Mouse (Mus musculus): Measurements from ENCODE around the gene B230217C12Rik. TPM values are rescaled to one million over a fixed set of nuclear protein-coding genes. Genes with fewer than 3 reads are reported as not detected.

B230217C12Rik gene
- total and polyA plus RNA-seq, 2 experiments from 2014 or later, result 21.0 to 31.5 TPM

- no peak for TF ChIP-seq CTCF (IDR thresholded peaks at IDR 0.05; ENCODE audit: low read depth)
- Histone ChIP-seq H3K4me3 (ENCODE audit: low read depth, low read length) (no peak overlapping the region), H3K27me3 (ENCODE audit: insufficient read depth, low read length) (no peaks in the 10 kb centered on the region), H3K27ac (ENCODE audit: low read depth, low read length) (0 out of 2 replicates have a peak overlapping the region, but pooled peaks have one; percentile 5), H3K4me2 (ENCODE audit: low read depth) (no peak overlapping the region), H3K9me3 (ENCODE audit: low read length) (no peaks in the 10 kb centered on the region), H3K9ac (no peak overlapping the region), H3K36me3 (ENCODE audit: insufficient read depth) (peaks cover 22% of the 10 kb centered on the region), H3K4me1 (ENCODE audit: insufficient read depth) (peaks cover 58% of the 10 kb centered on the region)
- WGBS, result 45% methylated on average over 5 of the region's 5 CpGs
- no peak for ATAC-seq
- DNase-seq, result no peak
These were observed 31.9 kb upstream of the B230217C12Rik start for GRCm38 (mm10) chr11:97808621-97809234.

DNA sequence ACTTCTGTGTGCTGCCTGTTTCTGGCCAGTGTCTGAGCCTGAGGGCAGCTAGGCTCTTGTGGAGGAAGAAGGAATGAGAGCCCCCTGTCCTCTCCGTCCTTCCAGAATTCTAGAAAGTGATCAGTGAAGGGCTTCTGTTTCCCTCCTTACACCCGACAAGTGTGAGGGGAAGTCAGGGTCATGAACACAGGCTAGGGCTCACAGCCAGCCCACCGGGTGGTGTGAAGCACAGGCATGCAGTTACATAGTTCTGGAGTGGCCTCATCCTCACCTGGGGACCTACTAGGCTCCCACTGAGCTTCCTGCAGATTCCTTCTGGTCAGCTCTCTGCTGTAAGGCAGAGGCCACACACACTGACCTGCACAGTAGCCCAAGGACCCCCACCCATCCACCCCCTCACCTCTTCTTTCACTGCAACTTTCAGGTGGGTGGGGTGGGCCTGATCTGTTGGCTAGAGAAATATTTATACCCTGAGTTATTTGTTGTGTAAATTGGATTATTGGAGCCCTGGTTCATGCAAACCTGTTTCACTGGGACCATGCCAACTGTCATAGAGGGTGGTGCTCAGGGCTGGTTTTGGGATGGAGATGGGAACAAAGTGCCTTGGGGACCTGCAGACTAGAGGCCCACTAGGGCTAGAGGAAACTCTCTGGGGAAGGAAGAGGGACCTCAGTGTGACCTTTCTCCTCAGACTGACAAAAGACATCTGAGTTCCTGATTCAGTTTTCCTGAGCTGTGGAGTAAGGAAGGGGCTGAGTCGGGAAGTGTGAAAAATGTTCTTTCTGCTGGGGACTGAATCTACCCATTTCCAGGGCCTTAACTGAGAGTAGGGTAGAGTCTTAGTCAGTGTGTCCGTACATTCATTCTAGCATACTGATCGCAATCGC is 31.1 kb upstream of the B230217C12Rik start:
- no peak overlapping the region for H3K9ac ChIP-seq
- peaks cover 53% of the 10 kb centered on the region for H3K4me1 ChIP-seq (ENCODE audit: insufficient read depth)
- H3K27ac ChIP-seq (ENCODE audit: low read depth, low read length), result no peak overlapping the region
- TF ChIP-seq CTCF (IDR thresholded peaks at IDR 0.05; ENCODE audit: low read depth), result no peak
- peaks cover 25% of the 10 kb centered on the region for H3K36me3 ChIP-seq (ENCODE audit: insufficient read depth)
- H3K4me2 ChIP-seq (ENCODE audit: low read depth), result no peak overlapping the region
- no peaks in the 10 kb centered on the region for H3K9me3 ChIP-seq (ENCODE audit: low read length)
- no peak overlapping the region for H3K4me3 ChIP-seq (ENCODE audit: low read depth, low read length)
- WGBS, result 67% methylated on average over 7 of the region's 7 CpGs
- no peaks in the 10 kb centered on the region for H3K27me3 ChIP-seq (ENCODE audit: insufficient read depth, low read length)
- no peak for ATAC-seq
- DNase-seq, result no peak

DNA sequence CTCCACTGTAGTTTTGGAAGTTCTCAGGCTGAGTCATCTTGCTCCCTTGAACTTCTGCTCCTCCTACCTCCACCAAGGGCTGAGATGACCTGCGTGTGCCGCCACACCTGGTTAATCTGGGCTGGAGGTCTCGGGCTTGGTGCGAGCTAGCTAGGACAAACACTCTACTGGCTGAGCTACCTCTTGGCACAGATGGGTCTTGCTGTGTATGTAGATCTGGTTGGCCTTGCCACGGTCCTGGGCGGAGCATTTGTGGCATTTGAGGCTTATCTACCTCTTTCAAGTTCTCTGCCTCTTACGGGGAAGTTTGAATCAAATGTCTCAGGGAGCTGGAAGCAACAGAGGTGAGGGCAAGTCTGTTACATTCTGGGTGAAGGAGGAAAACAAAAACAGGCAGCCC is 30.2 kb upstream of the B230217C12Rik start:
- Histone ChIP-seq H3K4me2 (ENCODE audit: low read depth) (no peak overlapping the region), H3K4me1 (ENCODE audit: insufficient read depth) (peaks cover 47% of the 10 kb centered on the region), H3K27ac (ENCODE audit: low read depth, low read length) (no peak overlapping the region), H3K27me3 (ENCODE audit: insufficient read depth, low read length) (no peaks in the 10 kb centered on the region), H3K36me3 (ENCODE audit: insufficient read depth) (peaks cover 32% of the 10 kb centered on the region), H3K9me3 (ENCODE audit: low read length) (no peaks in the 10 kb centered on the region), H3K4me3 (ENCODE audit: low read depth, low read length) (no peak overlapping the region), H3K9ac (no peak overlapping the region)
- DNase-seq, result no peak
- no peak for ATAC-seq
- WGBS, result 70% methylated on average over 7 of the region's 7 CpGs
- TF ChIP-seq CTCF (IDR thresholded peaks at IDR 0.05; ENCODE audit: low read depth), result no peak

DNA sequence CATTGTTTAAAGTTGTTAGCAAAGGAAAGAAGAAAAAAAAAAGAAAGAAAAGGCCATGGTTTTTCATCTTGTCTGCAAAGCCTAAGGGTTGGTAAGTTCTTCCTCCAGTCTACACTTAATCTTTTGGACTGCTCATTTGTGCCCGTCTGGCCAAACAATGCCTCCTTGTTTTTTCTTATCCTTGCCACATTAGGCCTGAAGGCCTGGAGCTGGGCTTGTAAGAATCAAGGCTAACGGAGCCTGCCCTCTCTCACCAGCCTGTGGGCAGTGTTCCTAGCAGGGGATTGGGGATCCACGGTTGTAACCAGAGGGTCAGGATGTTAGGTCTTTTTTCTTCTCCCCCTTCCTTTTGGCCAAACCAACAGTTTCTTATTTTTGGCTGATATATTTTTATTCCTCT is 29.6 kb upstream of the B230217C12Rik start:
- 11% methylated on average over 3 of the region's 3 CpGs for WGBS
- H3K4me1 ChIP-seq (ENCODE audit: insufficient read depth), result peaks cover 41% of the 10 kb centered on the region
- DNase-seq, result no peak
- H3K9me3 ChIP-seq (ENCODE audit: low read length), result no peaks in the 10 kb centered on the region
- peaks cover 38% of the 10 kb centered on the region for H3K36me3 ChIP-seq (ENCODE audit: insufficient read depth)
- H3K4me3 ChIP-seq (ENCODE audit: low read depth, low read length), result no peak overlapping the region
- H3K9ac ChIP-seq, result no peak overlapping the region
- no peak for ATAC-seq
- TF ChIP-seq CTCF (IDR thresholded peaks at IDR 0.05; ENCODE audit: low read depth), result no peak
- H3K4me2 ChIP-seq (ENCODE audit: low read depth), result no peak overlapping the region
- H3K27me3 ChIP-seq (ENCODE audit: insufficient read depth, low read length), result no peaks in the 10 kb centered on the region
- H3K27ac ChIP-seq (ENCODE audit: low read depth, low read length), result peak overlapping the region; percentile 86; the same call in 1 of the 2 replicates

DNA sequence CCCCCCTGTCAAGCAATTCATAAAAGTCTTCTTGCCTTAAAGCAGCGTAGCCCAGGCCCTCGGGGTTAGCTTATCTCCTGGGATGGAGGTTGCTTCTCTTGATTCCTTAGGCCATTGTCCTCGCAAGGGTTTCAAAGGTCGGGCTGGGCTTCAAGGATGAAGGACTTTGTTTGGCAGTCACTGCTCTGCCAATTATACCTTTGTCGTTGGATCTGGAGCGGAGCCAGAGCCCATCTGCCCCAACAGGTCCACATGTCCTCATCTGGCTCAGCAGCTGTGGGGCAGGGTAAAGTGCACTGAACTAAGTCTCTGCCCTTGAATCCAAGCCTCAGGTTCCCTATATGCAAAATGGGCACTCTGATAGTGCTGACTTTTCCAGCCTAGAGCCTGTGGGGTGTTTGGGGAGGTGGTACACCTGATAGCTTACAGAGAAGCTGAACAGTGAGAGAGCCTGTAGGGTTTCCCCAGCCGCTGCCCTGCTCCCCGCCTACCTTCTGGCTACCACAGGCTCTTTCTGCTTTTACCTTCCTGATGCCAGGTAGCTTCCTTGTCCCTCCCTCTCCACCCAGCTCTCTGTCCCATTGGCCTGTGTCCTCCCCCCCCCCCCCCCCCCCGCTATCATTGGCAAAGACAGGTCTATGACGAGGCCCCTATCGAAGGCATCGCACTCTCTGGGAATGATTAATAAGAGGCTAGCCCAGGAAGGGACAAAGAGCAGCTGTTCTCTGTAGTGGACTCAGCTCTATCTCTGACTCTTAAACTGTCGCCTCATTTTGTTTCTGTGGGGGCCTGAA is 28.8 kb upstream of the B230217C12Rik start:
- Histone ChIP-seq H3K4me3 (ENCODE audit: low read depth, low read length) (no peak overlapping the region), H3K9me3 (ENCODE audit: low read length) (no peaks in the 10 kb centered on the region), H3K27me3 (ENCODE audit: insufficient read depth, low read length) (no peaks in the 10 kb centered on the region), H3K36me3 (ENCODE audit: insufficient read depth) (peaks cover 44% of the 10 kb centered on the region), H3K4me2 (ENCODE audit: low read depth) (peak overlapping the region; percentile 45), H3K4me1 (ENCODE audit: insufficient read depth) (peaks cover 34% of the 10 kb centered on the region), H3K27ac (ENCODE audit: low read depth, low read length) (peak overlapping the region; percentile 86), H3K9ac (peak overlapping the region; percentile 48)
- no peak for DNase-seq
- 0 out of 2 replicates have a peak, but pooled peaks have one; percentile 30 for ATAC-seq
- 25% methylated on average over 12 of the region's 13 CpGs for WGBS
- TF ChIP-seq CTCF (IDR thresholded peaks at IDR 0.05; ENCODE audit: low read depth), result no peak

DNA sequence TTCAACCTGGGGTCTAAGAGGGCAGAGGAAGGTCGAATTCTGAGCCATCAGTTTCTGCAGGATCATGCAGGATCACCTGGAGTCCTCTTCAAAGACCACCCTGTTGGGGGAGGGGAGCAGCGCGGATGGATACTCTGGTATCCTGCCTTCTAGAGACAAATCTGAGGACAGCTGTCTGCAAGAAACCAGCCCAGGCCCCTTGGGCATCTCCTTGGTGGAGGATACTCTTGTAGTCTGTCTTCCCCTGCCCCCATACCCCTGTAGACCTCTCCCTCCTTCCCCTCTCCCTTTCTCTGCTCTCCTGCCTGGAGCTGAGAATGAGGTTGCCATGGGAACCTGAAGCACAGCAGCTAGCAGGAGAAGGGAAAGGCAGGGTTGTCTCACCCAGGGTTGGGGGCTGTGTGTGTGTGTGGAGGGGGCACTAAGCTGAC is 28.1 kb upstream of the B230217C12Rik start:
- Histone ChIP-seq H3K27ac (ENCODE audit: low read depth, low read length) (peak overlapping the region; percentile 86), H3K9me3 (ENCODE audit: low read length) (no peaks in the 10 kb centered on the region), H3K4me1 (ENCODE audit: insufficient read depth) (peaks cover 34% of the 10 kb centered on the region), H3K4me2 (ENCODE audit: low read depth) (peak overlapping the region; percentile 45), H3K27me3 (ENCODE audit: insufficient read depth, low read length) (no peaks in the 10 kb centered on the region), H3K36me3 (ENCODE audit: insufficient read depth) (peaks cover 41% of the 10 kb centered on the region), H3K9ac (peak overlapping the region; percentile 48), H3K4me3 (ENCODE audit: low read depth, low read length) (peak overlapping the region; percentile 18; the same call in 1 of the 2 replicates)
- DNase-seq (peak; percentile 79), ATAC-seq (peak; percentile 96)
- TF ChIP-seq CTCF (IDR thresholded peaks at IDR 0.05; ENCODE audit: low read depth), result no peak
- 42% methylated on average over 3 of the region's 3 CpGs for WGBS
